In genomic region chr3:104714679-104715326, GRCm38 (mm10) we compare ENCODE assay signal across 8 mouse cellular contexts.
A peak's percentile ranks its signal among the peaks of the same experiment; 100 is the strongest.
DNase-seq lines count a peak whose midpoint lies in the region; ATAC-seq lines count a peak whose summit lies in the region.

No protein-coding gene starts in this region.

- H3K9me3 ChIP-seq in lung, embryonic 16.5 days (ENCODE audit: control insufficient read depth, low read length) = no peaks in the 10 kb centered on the region

- peak; percentile 93 for DNase-seq in 416B (ENCODE audit: low read depth)
- DNase-seq in MEL-GATA-1-ER (ENCODE audit: extremely low read depth, low read depth) = peak; percentile 92
- DNase-seq in cerebellum, adult 9-11 months = peak; percentile 15
- peak; percentile 11 for DNase-seq in kidney, adult 11 months
- DNase-seq in retina, embryonic 14.5 days (ENCODE audit: low spot score) = peak; percentile 78

- no peak overlapping the region for H3K27ac ChIP-seq in lung, embryonic 16.5 days (ENCODE audit: low read length)

- ATAC-seq in granulocyte monocyte progenitor cell, adult 5-6 weeks (replicated peaks; ENCODE audit: poor library complexity, severe bottlenecking) = peak; percentile 89
- peak; percentile 56; the same call in 1 of the 2 replicates for ATAC-seq in lung, embryonic 16.5 days (ENCODE audit: low read depth)
- no peak for ATAC-seq in frontal cortex, adult (ENCODE audit: low TSS enrichment)

- 45% methylated on average over 11 of the region's 11 CpGs for WGBS in lung, embryonic 16.5 days

- peak overlapping the region; percentile 48 for H3K4me2 ChIP-seq in lung, embryonic 16.5 days (ENCODE audit: low read depth, low read length)

- peak overlapping the region; percentile 19; the same call in 1 of the 2 replicates for H3K9ac ChIP-seq in lung, embryonic 16.5 days (ENCODE audit: low read length)

- peak overlapping the region; percentile 4; the same call in 1 of the 2 replicates for H3K4me3 ChIP-seq in lung, embryonic 16.5 days (ENCODE audit: low read length)

- no peaks in the 10 kb centered on the region for H3K27me3 ChIP-seq in lung, embryonic 16.5 days (ENCODE audit: control insufficient read depth, insufficient read depth, low read depth, low read length)

- H3K4me1 ChIP-seq in lung, embryonic 16.5 days (replicated peaks; ENCODE audit: control insufficient read depth, insufficient read depth, low read length) = no peaks in the 10 kb centered on the region

- no peaks in the 10 kb centered on the region for H3K36me3 ChIP-seq in lung, embryonic 16.5 days (ENCODE audit: control insufficient read depth, insufficient read depth, low read length)

Comparison
In these comparisons a context has a peak if more than half of its experiments do, and no peak if none do; other contexts are left out.
1. DNase-seq: peak in every context shown above with its lines; median percentile 93 in 416B; 92 in MEL-GATA-1-ER; 78 in retina, embryonic 14.5 days; 15 in cerebellum, adult 9-11 months; 11 in kidney, adult 11 months.